Mouse (Mus musculus) heart, embryonic 12.5 days (tissue): ENCODE measurements around the gene Tex52. TPM values are rescaled to one million over a fixed set of nuclear protein-coding genes. Genes with fewer than 3 reads are reported as not detected.

ENCODE experiments used
- ATAC-seq: fragments of 200-750 bp; cut with Nextera tagmentation; 2 replicates; pipeline ENCODE4 v1.8.0; 2017; ENCODE audit warnings: moderate TSS enrichment, moderate library complexity; ENCODE audit not compliant: insufficient number of reproducible peaks, low FRiP score
- H3K27ac ChIP-seq: fragments of 300-500 bp; sonication (generic); 2 replicates; pipeline ENCODE4 v1.5.1; 2016; ENCODE audit warnings: mild to moderate bottlenecking, moderate library complexity; ENCODE audit not compliant: poor library complexity, severe bottlenecking
- H3K27me3 ChIP-seq: fragments of 300-500 bp; sonication (generic); replicated peaks from 2 replicates; pipeline ENCODE4 v1.6.1; 2016; ENCODE audit warnings: mild to moderate bottlenecking, moderate library complexity
- H3K36me3 ChIP-seq: fragments of 300-500 bp; sonication (generic); 2 replicates; pipeline ENCODE4 v1.6.1; 2016; ENCODE audit warnings: mild to moderate bottlenecking, moderate library complexity
- H3K4me1 ChIP-seq: fragments of 300-500 bp; sonication (generic); replicated peaks from 2 replicates; pipeline ENCODE4 v1.6.1; 2016; ENCODE audit warnings: mild to moderate bottlenecking
- H3K4me2 ChIP-seq: fragments of 300-500 bp; sonication (generic); 2 replicates; pipeline ENCODE4 v1.6.1; 2016; ENCODE audit warnings: mild to moderate bottlenecking, moderate library complexity
- H3K4me3 ChIP-seq: fragments of 300-500 bp; sonication (generic); 2 replicates; pipeline ENCODE4 v1.5.1; 2016; ENCODE audit warnings: mild to moderate bottlenecking
- H3K9ac ChIP-seq: fragments of 300-500 bp; sonication (generic); 2 replicates; pipeline ENCODE4 v1.6.1; 2016; ENCODE audit warnings: mild to moderate bottlenecking, moderate library complexity
- H3K9me3 ChIP-seq: fragments of 300-500 bp; sonication (generic); replicated peaks from 2 replicates; pipeline ENCODE4 v1.6.1; 2016; ENCODE audit warnings: mild to moderate bottlenecking, moderate library complexity
- WGBS: fragments of 180-500 bp; shearing (Covaris S2); methylation state at CpG from one replicate; pipeline ENCODE4 v1.1.7; 2016; 5-methylcytosine and 5-hydroxymethylcytosine counted together
- polyA plus RNA-seq: library from polyadenylated mRNA; unstranded; fragments of >200 nt; fragmentation: Nextera tagmentation; extraction: Ambion mirVana; gene quantifications from 2 replicates; pipeline ENCODE4 v1.2.1, GENCODE M21; 2016

Tex52 gene
- polyA plus RNA-seq, 1 experiment from 2014 or later = 0.19 TPM

- no peak for ATAC-seq
- no peaks in the 10 kb centered on the region for H3K4me1 ChIP-seq
- no peak overlapping the region for H3K4me3 ChIP-seq
- H3K27me3 ChIP-seq = no peaks in the 10 kb centered on the region
- WGBS = 91% methylated on average over 13 of the region's 13 CpGs
- no peaks in the 10 kb centered on the region for H3K9me3 ChIP-seq
- H3K9ac ChIP-seq = no peak overlapping the region
- no peak overlapping the region for H3K27ac ChIP-seq
- H3K4me2 ChIP-seq = no peak overlapping the region
- H3K36me3 ChIP-seq = peaks cover 84% of the 10 kb centered on the region
These were observed 35.0 kb downstream of the Tex52 start for GRCm38 (mm10) chr6:128410305-128410704.

DNA sequence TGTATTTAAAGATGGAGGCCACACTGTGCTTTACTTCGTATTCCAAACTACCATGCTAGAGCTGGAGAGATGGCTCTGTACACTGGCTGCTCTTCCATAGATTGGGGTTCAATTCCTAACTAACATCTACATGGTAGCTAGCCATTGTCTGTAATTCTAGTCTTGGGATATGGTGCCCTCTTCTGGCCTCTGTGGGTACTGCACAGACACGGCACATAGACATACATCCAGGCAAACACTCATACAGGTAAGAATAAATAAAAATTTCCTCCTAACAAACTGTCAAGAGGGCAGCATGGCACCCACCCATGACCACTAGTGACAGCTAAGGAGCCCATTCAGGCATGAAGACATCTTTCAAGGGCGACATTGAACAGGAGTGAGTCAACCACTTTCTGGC, 35.9 kb downstream of the Tex52 start:
- Histone ChIP-seq H3K4me1 (no peaks in the 10 kb centered on the region), H3K4me3 (no peak overlapping the region), H3K27ac (no peak overlapping the region), H3K27me3 (no peaks in the 10 kb centered on the region), H3K9me3 (no peaks in the 10 kb centered on the region), H3K4me2 (no peak overlapping the region), H3K36me3 (peaks cover 88% of the 10 kb centered on the region), H3K9ac (no peak overlapping the region)
- no peak for ATAC-seq
- 17% methylated on average over 3 of the region's 3 CpGs for WGBS

GRCm38 (mm10) chr6:128416169-128416568, 40.9 kb downstream of the Tex52 start:
- Histone ChIP-seq H3K9me3 (no peaks in the 10 kb centered on the region), H3K27ac (no peak overlapping the region), H3K36me3 (peaks cover 52% of the 10 kb centered on the region), H3K9ac (no peak overlapping the region), H3K27me3 (no peaks in the 10 kb centered on the region), H3K4me1 (peaks cover 5% of the 10 kb centered on the region), H3K4me2 (no peak overlapping the region), H3K4me3 (no peak overlapping the region)
- no peak for ATAC-seq
- 79% methylated on average over 5 of the region's 5 CpGs for WGBS

- Histone ChIP-seq H3K4me1 (peaks cover 11% of the 10 kb centered on the region), H3K27ac (no peak overlapping the region), H3K9me3 (no peaks in the 10 kb centered on the region), H3K4me2 (no peak overlapping the region), H3K4me3 (no peak overlapping the region), H3K27me3 (no peaks in the 10 kb centered on the region), H3K9ac (no peak overlapping the region), H3K36me3 (peaks cover 33% of the 10 kb centered on the region)
- no peak for ATAC-seq
- 76% methylated on average over 1 of the region's 1 CpGs for WGBS
These were observed 42.8 kb downstream of the Tex52 start for GRCm38 (mm10) chr6:128418076-128418475.

DNA sequence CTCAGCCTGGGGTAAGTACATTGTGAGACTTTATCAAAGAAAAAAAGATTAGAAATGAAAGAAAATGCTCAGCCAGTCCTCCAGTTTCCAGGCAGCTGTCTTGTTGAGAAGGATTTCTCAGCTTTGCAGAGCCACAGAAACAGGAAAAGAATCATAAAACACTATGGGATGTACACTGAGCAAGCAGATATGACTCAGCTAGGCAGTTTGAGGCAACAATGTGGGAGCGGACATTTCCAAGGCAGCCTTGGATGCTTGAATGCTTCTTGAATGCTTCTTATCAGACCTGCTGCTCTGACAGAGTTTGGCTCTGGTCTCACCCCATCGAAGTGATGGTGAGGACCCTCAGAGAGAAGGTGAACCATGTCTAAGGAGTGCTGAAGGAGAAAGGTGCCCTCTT, 45.8 kb downstream of the Tex52 start:
- Histone ChIP-seq H3K27me3 (no peaks in the 10 kb centered on the region), H3K27ac (peak overlapping the region; percentile 18; the same call in 1 of the 2 replicates), H3K4me2 (no peak overlapping the region), H3K36me3 (peaks cover 13% of the 10 kb centered on the region), H3K4me3 (no peak overlapping the region), H3K4me1 (peaks cover 16% of the 10 kb centered on the region), H3K9ac (no peak overlapping the region; the same call in 1 of the 2 replicates), H3K9me3 (no peaks in the 10 kb centered on the region)
- ATAC-seq = no peak
- WGBS = 54% methylated on average over 2 of the region's 2 CpGs

DNA sequence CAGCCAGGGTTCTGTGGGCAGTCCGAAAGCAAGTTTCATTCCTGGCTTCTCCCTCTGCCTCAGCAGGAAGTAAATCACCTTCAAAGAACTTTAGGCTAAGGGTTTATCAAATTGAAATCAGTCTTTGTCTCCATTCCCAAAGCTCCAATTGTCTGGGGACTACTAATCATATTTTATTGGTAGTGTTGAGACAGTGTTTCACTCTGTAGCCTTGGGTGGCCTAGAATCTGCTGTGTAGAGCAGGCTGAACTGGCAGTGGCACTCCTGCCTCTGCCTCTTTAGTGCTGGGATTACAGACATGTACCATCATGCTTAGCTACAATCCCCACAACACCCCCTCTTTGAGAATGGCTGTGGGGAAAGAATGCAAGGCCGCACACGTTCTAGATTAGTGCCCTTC, 46.2 kb downstream of the Tex52 start:
- H3K9me3 ChIP-seq = no peaks in the 10 kb centered on the region
- WGBS = 77% methylated on average over 3 of the region's 3 CpGs
- no peak overlapping the region for H3K4me2 ChIP-seq
- no peaks in the 10 kb centered on the region for H3K27me3 ChIP-seq
- no peak for ATAC-seq
- H3K27ac ChIP-seq = no peak overlapping the region
- H3K36me3 ChIP-seq = peaks cover 12% of the 10 kb centered on the region
- peaks cover 16% of the 10 kb centered on the region for H3K4me1 ChIP-seq
- no peak overlapping the region for H3K4me3 ChIP-seq
- H3K9ac ChIP-seq = no peak overlapping the region; the same call in 1 of the 2 replicates

DNA sequence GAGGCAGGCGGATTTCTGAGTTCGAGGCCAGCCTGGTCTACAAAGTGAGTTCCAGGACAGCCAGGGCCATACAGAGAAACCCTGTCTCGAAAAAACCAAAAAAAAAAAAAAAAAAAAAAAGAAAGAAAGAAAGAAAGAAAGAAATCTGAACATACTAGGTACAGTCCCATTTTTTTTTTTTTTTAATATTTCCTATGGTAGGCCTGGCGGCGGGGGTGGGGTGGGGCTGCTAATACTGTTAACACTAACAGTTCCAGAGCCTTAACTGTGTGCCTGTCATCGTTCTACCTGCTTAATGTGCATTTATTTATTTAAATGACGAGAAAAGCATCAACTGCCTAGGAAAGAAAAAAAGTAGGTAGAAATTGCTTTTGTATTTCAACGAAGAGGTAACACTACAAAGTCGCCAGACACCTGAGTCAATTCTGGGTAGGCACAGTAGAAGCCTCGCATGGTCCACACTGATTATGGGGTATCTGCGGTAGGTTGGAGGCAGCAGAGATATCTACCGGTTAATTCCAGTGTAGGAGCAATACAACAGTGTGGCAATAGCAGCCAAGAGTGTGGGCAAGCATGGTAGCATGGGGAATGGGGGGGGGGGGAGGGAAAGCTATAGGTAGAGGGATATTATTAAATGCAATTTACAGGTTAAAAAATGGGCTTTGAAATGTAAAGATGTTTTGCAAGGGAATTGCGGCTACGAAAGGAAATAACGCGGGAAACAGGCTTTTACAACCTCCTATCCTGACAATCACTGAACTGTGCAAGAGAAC, 48.4 kb downstream of the Tex52 start:
- Histone ChIP-seq H3K9me3 (no peaks in the 10 kb centered on the region), H3K4me2 (peak overlapping the region; percentile 82), H3K36me3 (peaks cover 20% of the 10 kb centered on the region), H3K27me3 (no peaks in the 10 kb centered on the region), H3K9ac (peak overlapping the region; percentile 71), H3K27ac (peak overlapping the region; percentile 92), H3K4me1 (peaks cover 16% of the 10 kb centered on the region), H3K4me3 (peak overlapping the region; percentile 69)
- 43% methylated on average over 16 of the region's 16 CpGs for WGBS
- no peak for ATAC-seq

- ATAC-seq = peak; percentile 95
- Histone ChIP-seq H3K4me1 (peaks cover 16% of the 10 kb centered on the region), H3K4me2 (peak within 1 kb of the TSS; percentile 82), H3K9me3 (no peaks in the 10 kb centered on the region), H3K4me3 (peak within 1 kb of the TSS; percentile 69), H3K9ac (peak within 1 kb of the TSS; percentile 71), H3K36me3 (peaks cover 23% of the 10 kb centered on the region), H3K27ac (peak within 1 kb of the TSS; percentile 92), H3K27me3 (no peaks in the 10 kb centered on the region)
- WGBS = under 1% methylated on average over 42 of the region's 42 CpGs
These were observed 49.2 kb downstream of the Tex52 start, which contains the start of gene Itfg2 for GRCm38 (mm10) chr6:128424269-128425019. Gene Itfg2, minus strand, starts transcription at chr6:128424931.

GRCm38 (mm10) chr6:128425046-128425445, 49.8 kb downstream of the Tex52 start:
- peaks cover 22% of the 10 kb centered on the region for H3K36me3 ChIP-seq
- H3K9ac ChIP-seq = peak overlapping the region; percentile 51; the same call in 1 of the 2 replicates
- 19% methylated on average over 9 of the region's 9 CpGs for WGBS
- H3K27ac ChIP-seq = peak overlapping the region; percentile 92
- peaks cover 19% of the 10 kb centered on the region for H3K4me1 ChIP-seq
- peak overlapping the region; percentile 69 for H3K4me3 ChIP-seq
- H3K4me2 ChIP-seq = peak overlapping the region; percentile 82
- ATAC-seq = no peak
- no peaks in the 10 kb centered on the region for H3K9me3 ChIP-seq
- no peaks in the 10 kb centered on the region for H3K27me3 ChIP-seq

DNA sequence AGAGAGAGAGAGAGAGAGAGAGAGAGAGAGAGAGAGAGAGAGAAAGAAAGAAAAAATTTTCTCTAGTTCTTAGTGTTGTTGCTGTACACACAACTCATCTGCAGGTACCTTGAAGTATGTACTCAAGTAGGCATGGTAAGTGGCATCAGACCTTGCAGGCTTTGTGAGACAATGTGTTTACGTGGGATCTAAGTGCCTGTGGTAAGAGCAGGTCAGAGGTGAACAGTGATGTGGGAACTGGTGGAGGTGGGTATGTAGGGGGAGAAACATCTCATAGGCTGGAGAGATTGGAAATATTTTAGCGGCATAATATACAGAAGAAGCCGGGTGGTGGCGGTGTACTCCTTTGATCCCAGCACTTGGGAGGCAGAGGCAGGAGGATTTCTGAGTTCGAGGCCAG, 52.3 kb downstream of the Tex52 start:
- H3K4me3 ChIP-seq = no peak overlapping the region
- H3K27me3 ChIP-seq = no peaks in the 10 kb centered on the region
- 89% methylated on average over 5 of the region's 5 CpGs for WGBS
- H3K36me3 ChIP-seq = peaks cover 46% of the 10 kb centered on the region
- no peaks in the 10 kb centered on the region for H3K9me3 ChIP-seq
- H3K4me1 ChIP-seq = peaks cover 10% of the 10 kb centered on the region; the same call in 1 of the 2 replicates
- H3K27ac ChIP-seq = no peak overlapping the region
- H3K4me2 ChIP-seq = no peak overlapping the region
- H3K9ac ChIP-seq = no peak overlapping the region
- no peak for ATAC-seq

DNA sequence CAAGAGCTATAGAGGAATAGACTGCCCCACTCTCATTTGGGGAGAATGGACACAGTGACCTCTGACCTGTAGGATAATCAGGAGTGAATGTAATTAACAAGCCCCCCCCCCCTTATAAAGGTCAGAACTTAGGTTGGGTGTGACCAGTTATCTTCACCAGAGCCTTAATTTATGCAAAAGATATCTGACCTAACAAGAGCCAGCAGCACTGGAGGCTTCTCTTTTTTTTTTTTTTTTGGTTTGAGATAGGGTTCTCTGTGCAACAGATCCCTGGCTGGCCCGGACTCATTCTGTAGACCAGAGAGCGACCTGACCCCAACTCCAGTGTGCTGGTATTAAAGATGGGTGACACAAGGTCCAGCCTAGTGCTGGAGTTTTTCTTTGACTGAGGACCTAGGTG, 54.0 kb downstream of the Tex52 start:
- Histone ChIP-seq H3K9ac (no peak overlapping the region), H3K4me1 (peaks cover 11% of the 10 kb centered on the region; the same call in 1 of the 2 replicates), H3K36me3 (peaks cover 64% of the 10 kb centered on the region), H3K4me3 (no peak overlapping the region), H3K27me3 (no peaks in the 10 kb centered on the region), H3K9me3 (no peaks in the 10 kb centered on the region), H3K4me2 (no peak overlapping the region), H3K27ac (no peak overlapping the region)
- WGBS = 86% methylated on average over 2 of the region's 2 CpGs
- ATAC-seq = no peak
